27 mouse cellular contexts compared by ENCODE assay signal in genomic region chr7:123188462-123188861, GRCm38 (mm10). TPM values are rescaled to one million over a fixed set of nuclear protein-coding genes. Genes with fewer than 3 reads are reported as not detected.
DNase-seq lines count a peak whose midpoint lies in the region; ATAC-seq and TF ChIP-seq lines count a peak whose summit lies in the region.
"Had no signal": no experiment of that assay in that cellular context is flagged by ENCODE, and none has a peak within 500 bp of the region (broad histone marks: within the 10 kb centered on the region; RNA-seq: fewer than 3 reads in every experiment).

No protein-coding gene starts in this region.

- dilution Hi-C loops in CH12.LX (cut with MboI; ENCODE audit: extremely low pct_ligation_motif_present, extremely low pct_unique_long_range_greater_than_20kb, low sequenced_read_pairs), result no loop called here

- H3K4me3 ChIP-seq in heart, adult 2 months, result no peak overlapping the region
- H3K4me3 ChIP-seq in CH12.LX (replicated peaks in 1 of 3; ENCODE audit: low read depth in 2 of 3, low read length in 2 of 3, poor library complexity in 1 of 3), result no peak overlapping the region
- no peak overlapping the region for H3K4me3 ChIP-seq in liver, embryonic 11.5 days (ENCODE audit: low read depth, low read length)
- H3K4me3 ChIP-seq: embryonic facial prominence, embryonic 15.5 days; erythroblast, embryonic 14.5 days; forebrain, embryonic 15.5 days; gastrocnemius, adult 2 months; heart, embryonic 10.5 days; hindbrain, embryonic 12.5 days; intestine, embryonic 15.5 days had no signal

- ATAC-seq in erythroid progenitor cell, adult 5-6 weeks (replicated peaks; ENCODE audit: low FRiP score, poor library complexity, severe bottlenecking), result no peak
- no peak for ATAC-seq in liver, embryonic 11.5 days (replicated peaks; ENCODE audit: low FRiP score)
- ATAC-seq: forebrain, embryonic 15.5 days; hindbrain, embryonic 16.5 days; intestine, embryonic 15.5 days had no signal

- no peaks in the 10 kb centered on the region for H3K4me1 ChIP-seq in heart, adult 2 months (ENCODE audit: control insufficient read depth, insufficient read depth, low read length)
- peaks cover 18 to 49% of the 10 kb centered on the region in 2 experiments for H3K4me1 ChIP-seq in CH12.LX (ENCODE audit: control insufficient read depth in 1 of 2, insufficient read depth in 2 of 2)
- H3K4me1 ChIP-seq in liver, embryonic 11.5 days (replicated peaks; ENCODE audit: control insufficient read depth, insufficient read depth, low read length), result no peaks in the 10 kb centered on the region
- H3K4me1 ChIP-seq: embryonic facial prominence, embryonic 15.5 days; forebrain, embryonic 15.5 days; heart, embryonic 10.5 days; hindbrain, embryonic 12.5 days; intestine, embryonic 15.5 days had no signal

- peaks cover 6% of the 10 kb centered on the region; the same call in 1 of the 2 replicates for H3K36me3 ChIP-seq in heart, adult 2 months (ENCODE audit: control insufficient read depth, insufficient read depth, low read length)
- H3K36me3 ChIP-seq in CH12.LX (replicated peaks in 1 of 2; ENCODE audit: control insufficient read depth in 1 of 2, insufficient read depth in 1 of 2, low read length in 1 of 2), result peaks cover 85 to 96% of the 10 kb centered on the region in 2 experiments
- H3K36me3 ChIP-seq in liver, embryonic 11.5 days (ENCODE audit: control insufficient read depth, insufficient read depth, low read length), result peaks cover 71% of the 10 kb centered on the region

- H3K9ac ChIP-seq in heart, adult 2 months (ENCODE audit: low read depth, low read length), result no peak overlapping the region
- no peak overlapping the region for H3K9ac ChIP-seq in CH12.LX (ENCODE audit: insufficient read depth, low read depth)
- no peak overlapping the region for H3K9ac ChIP-seq in liver, embryonic 11.5 days (ENCODE audit: low read depth, low read length)
- H3K9ac ChIP-seq: embryonic facial prominence, embryonic 15.5 days; forebrain, embryonic 15.5 days; hindbrain, embryonic 12.5 days; intestine, embryonic 15.5 days had no signal

- TF ChIP-seq POLR2A in heart, adult 2 months (IDR thresholded peaks at IDR 0.05; ENCODE audit: insufficient read depth, low read depth, low read length), result no peak
- no peak for TF ChIP-seq POLR2A in CH12.LX (IDR thresholded peaks at IDR 0.05; ENCODE audit: low read depth, low read length)

- no peak for TF ChIP-seq CTCF in heart, adult 2 months (IDR thresholded peaks at IDR 0.05)
- no peak for TF ChIP-seq CTCF in CH12.LX (conservative IDR thresholded peaks at IDR 0.05 in 1 of 2, IDR thresholded peaks at IDR 0.05 in 1 of 2; ENCODE audit: low read depth in 2 of 2, low read length in 2 of 2)

- H3K9me3 ChIP-seq in CH12.LX (replicated peaks; ENCODE audit: low read length), result no peaks in the 10 kb centered on the region
- no peaks in the 10 kb centered on the region for H3K9me3 ChIP-seq in liver, embryonic 11.5 days (ENCODE audit: control insufficient read depth, low read length)
- H3K9me3 ChIP-seq: embryonic facial prominence, embryonic 15.5 days; forebrain, embryonic 15.5 days; heart, embryonic 10.5 days; hindbrain, embryonic 12.5 days; intestine, embryonic 15.5 days had no signal

- no peak for TF ChIP-seq RAD21 in CH12.LX (IDR thresholded peaks at IDR 0.05; ENCODE audit: low read depth, low read length)

- in situ Hi-C loops in CH12.LX (cut with MboI; ENCODE audit: low pct_ligation_motif_present, low pct_unique_long_range_greater_than_20kb, low sequenced_read_pairs), result loop anchor here (25.0 kb wide), 1 partner anchor 176 kb away; no protein-coding TSS in a partner anchor

- intact Hi-C loops in heart, adult 2 months (cut with DNase I), result no loop called here

- H3K79me2 ChIP-seq in heart, adult 2 months (replicated peaks; ENCODE audit: control insufficient read depth, insufficient read depth, low read length), result no peaks in the 10 kb centered on the region
- H3K79me2 ChIP-seq in CH12.LX (replicated peaks; ENCODE audit: control insufficient read depth, extremely low read depth, insufficient read depth, poor library complexity, severe bottlenecking), result no peaks in the 10 kb centered on the region

- 92% methylated on average over 3 of the region's 3 CpGs for WGBS in heart, adult 2 months
- WGBS in liver, embryonic 11.5 days, result 88% methylated on average over 3 of the region's 3 CpGs

- no peak overlapping the region for H3K4me2 ChIP-seq in CH12.LX (ENCODE audit: insufficient read depth, low read depth, poor library complexity, severe bottlenecking)
- H3K4me2 ChIP-seq in liver, embryonic 11.5 days, result no peak overlapping the region
- H3K4me2 ChIP-seq: embryonic facial prominence, embryonic 15.5 days; forebrain, embryonic 15.5 days; hindbrain, embryonic 12.5 days; intestine, embryonic 15.5 days had no signal

- peak; percentile 75 for DNase-seq in heart, adult 11 months
- no peak for DNase-seq in heart, adult 2 months
- peak; percentile 33 for DNase-seq in CH12.LX (ENCODE audit: extremely low read depth)
- DNase-seq in induced T-regulatory cell, adult 2 months (ENCODE audit: low read depth), result peak; percentile 44
- no peak for DNase-seq in liver, embryonic 11.5 days (ENCODE audit: low spot score)
- DNase-seq in kidney, adult 18-20 months, result no peak
- DNase-seq: adrenal gland, postnatal 14 days; cerebellum, adult 18-20 months; cerebellum, adult 9-11 months; cerebellum, postnatal 36 days; embryo, embryonic 11 days; gastrocnemius, adult 2 months; gastrocnemius, postnatal 25 days; heart, postnatal 10 days; heart, postnatal 4 days had no signal

- no peak overlapping the region for H3K27ac ChIP-seq in heart, adult 2 months
- H3K27ac ChIP-seq in CH12.LX (ENCODE audit: insufficient read depth, low read depth), result peak overlapping the region; percentile 11; the same call in 1 of the 2 replicates
- no peak overlapping the region for H3K27ac ChIP-seq in liver, embryonic 11.5 days (ENCODE audit: low read depth, low read length)
- H3K27ac ChIP-seq: embryonic facial prominence, embryonic 15.5 days; forebrain, embryonic 15.5 days; gastrocnemius, adult 2 months; heart, embryonic 10.5 days; hindbrain, embryonic 12.5 days; intestine, embryonic 15.5 days had no signal

- no peaks in the 10 kb centered on the region for H3K27me3 ChIP-seq in heart, adult 2 months (ENCODE audit: control insufficient read depth, insufficient read depth, low read length)
- H3K27me3 ChIP-seq in CH12.LX (replicated peaks), result no peaks in the 10 kb centered on the region
- no peaks in the 10 kb centered on the region for H3K27me3 ChIP-seq in liver, embryonic 11.5 days (replicated peaks; ENCODE audit: control insufficient read depth, insufficient read depth, low read length)
- H3K27me3 ChIP-seq: embryonic facial prominence, embryonic 15.5 days; forebrain, embryonic 15.5 days; hindbrain, embryonic 12.5 days; intestine, embryonic 15.5 days had no signal

- no peak for TF ChIP-seq EP300 in heart, adult 2 months (IDR thresholded peaks at IDR 0.05; ENCODE audit: insufficient read depth, low read depth, low read length)
- TF ChIP-seq EP300 in CH12.LX (IDR thresholded peaks at IDR 0.05; ENCODE audit: low read length), result no peak

TF ChIP-seq in CH12.LX, 34 proteins besides CTCF, POLR2A, EP300 and RAD21:
- TF ChIP-seq SMC3 (IDR thresholded peaks at IDR 0.05; ENCODE audit: low read depth, low read length), result no peak
- no peak for TF ChIP-seq JUN (IDR thresholded peaks at IDR 0.05; ENCODE audit: insufficient read depth, low read depth, low read length)
- no peak for TF ChIP-seq ZMIZ1 (IDR thresholded peaks at IDR 0.05; ENCODE audit: low read depth, low read length)
- TF ChIP-seq ELF1 (IDR thresholded peaks at IDR 0.05; ENCODE audit: low read depth, low read length), result no peak
- no peak for TF ChIP-seq CHD2 (IDR thresholded peaks at IDR 0.05; ENCODE audit: low read length)
- TF ChIP-seq E2F4 (IDR thresholded peaks at IDR 0.05; ENCODE audit: insufficient replicate concordance, low read depth, low read length), result no peak
- TF ChIP-seq ZC3H11A (IDR thresholded peaks at IDR 0.05; ENCODE audit: low read depth, low read length), result no peak
- TF ChIP-seq MAFK (IDR thresholded peaks at IDR 0.05; ENCODE audit: insufficient replicate concordance, low read length), result no peak
- TF ChIP-seq TCF12 (IDR thresholded peaks at IDR 0.05; ENCODE audit: low read depth, low read length), result no peak
- no peak for TF ChIP-seq POLR2AphosphoS2 (IDR thresholded peaks at IDR 0.05; ENCODE audit: low read depth, low read length)
- TF ChIP-seq TBP (conservative IDR thresholded peaks at IDR 0.05; ENCODE audit: low read depth, low read length), result no peak

RNA-seq across cellular contexts. Expression of gene Slc5a11, which starts 26.1 kb away (rescaled TPM):
- total RNA-seq in heart, adult 2 months (2021), result not detected
- polyA plus RNA-seq in heart, adult 2 months (2012; rRNA removed), result 0.10 TPM in 1 of 2 replicates, not detected in the other
- total RNA-seq in CH12.LX (2012; rRNA removed) (0.21 and 1.2 TPM in 2 replicates), CH12.LX (2014; rRNA removed) (0.38 and 0.43 TPM in 2 replicates)
- polyA plus RNA-seq in CH12.LX (2012; ENCODE audit: insufficient read length, low read depth), result 0.80 and 1.3 TPM in 2 replicates
- total RNA-seq in erythroid progenitor cell, adult 5-6 weeks (2015; ENCODE audit: low replicate concordance), result not detected in 2 replicates
- total RNA-seq in erythroid progenitor cell, adult 5-6 weeks (2017; ENCODE audit: low replicate concordance), result not detected in 2 replicates
- polyA plus RNA-seq in liver, embryonic 11.5 days (2014; fragmentation: Nextera tagmentation; extraction: Ambion mirVana), result 0.35 and 1.9 TPM in 2 replicates
- total RNA-seq: adrenal gland, adult 18-20 months; adrenal gland, postnatal 14 days; gastrocnemius, adult 2 months; gastrocnemius, postnatal 25 days; heart, postnatal 10 days; heart, postnatal 4 days; MEL had no signal
- polyA plus RNA-seq: embryonic facial prominence, embryonic 11.5 days; erythroblast, embryonic 14.5 days; forebrain, embryonic 11.5 days; hindbrain, embryonic 12.5 days had no signal

Comparison
In these comparisons a context has a peak if more than half of its experiments do, and no peak if none do; other contexts are left out.
1. DNase-seq: peak in heart, adult 11 months (single experiment), CH12.LX (single experiment) and induced T-regulatory cell, adult 2 months (single experiment); none in heart, adult 2 months (0 of 2), liver, embryonic 11.5 days (single experiment) and kidney, adult 18-20 months (single experiment).